Mouse (Mus musculus): ENCODE data around the gene Pde3b. TPM values are rescaled to one million over a fixed set of nuclear protein-coding genes. Genes with fewer than 3 reads are reported as not detected.

The Pde3b gene
- total and polyA plus RNA-seq, 2 experiments from 2014 or later: 1.9 to 7.5 TPM

DNA sequence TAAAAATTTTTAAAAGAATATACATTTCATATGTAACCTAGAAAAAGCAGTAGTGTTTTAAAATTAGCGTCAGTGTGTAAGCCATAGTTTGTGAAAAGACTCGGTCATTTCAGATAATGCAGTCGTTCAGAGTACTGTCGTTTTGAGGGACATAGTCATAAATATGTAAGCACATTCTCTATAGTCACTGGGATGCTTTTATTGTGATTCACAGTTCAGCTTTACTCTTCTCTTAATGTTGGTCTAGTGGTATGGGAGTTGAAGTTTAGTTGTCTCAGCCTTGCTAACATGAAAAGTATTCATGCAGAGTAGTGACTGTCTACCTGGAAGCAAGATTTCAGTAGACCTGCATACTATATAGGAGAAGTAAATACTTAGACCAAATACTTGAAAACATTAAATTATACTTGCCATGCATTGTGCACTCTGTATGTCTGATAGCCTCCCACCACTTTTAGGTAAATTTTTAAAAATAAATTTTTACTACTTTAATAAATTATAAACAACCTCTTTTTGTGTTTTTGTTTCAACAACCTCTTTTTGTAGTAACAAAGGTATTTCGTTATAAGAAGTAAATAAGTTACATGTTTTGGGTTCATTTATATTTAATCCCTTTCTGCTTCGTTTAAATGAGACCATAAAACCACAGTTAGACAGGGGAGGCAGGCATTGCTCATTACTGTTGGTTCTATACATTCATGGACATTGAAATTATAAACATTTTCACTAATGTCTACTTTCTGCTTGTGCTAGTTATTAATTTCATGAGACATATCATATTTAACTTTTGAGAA is 65.3 kb downstream of the Pde3b start:
- H3K27ac ChIP-seq (ENCODE audit: low read depth): no peak overlapping the region
- H3K36me3 ChIP-seq (replicated peaks; ENCODE audit: control insufficient read depth, insufficient read depth, low read length): no peaks in the 10 kb centered on the region
- H3K9me3 ChIP-seq (replicated peaks; ENCODE audit: control insufficient read depth, low read length): no peaks in the 10 kb centered on the region
- ATAC-seq (ENCODE audit: insufficient read depth, low read depth) (no peak), DNase-seq (ENCODE audit: low spot score) (no peak)
- 75% methylated on average over 6 of the region's 6 CpGs for WGBS
- no peak overlapping the region for H3K9ac ChIP-seq (replicated peaks; ENCODE audit: low read depth, low read length)
- H3K27me3 ChIP-seq (ENCODE audit: control insufficient read depth, insufficient read depth, low read length): no peaks in the 10 kb centered on the region
- no peak overlapping the region for H3K4me3 ChIP-seq (ENCODE audit: low read depth, low read length)
- no peak overlapping the region for H3K4me2 ChIP-seq (ENCODE audit: low read depth, low read length)
- TF ChIP-seq CTCF (IDR thresholded peaks at IDR 0.05; ENCODE audit: low read depth): no peak
- no peak for TF ChIP-seq EP300 (IDR thresholded peaks at IDR 0.05; ENCODE audit: low read depth)
- H3K4me1 ChIP-seq (ENCODE audit: control insufficient read depth, insufficient read depth): no peaks in the 10 kb centered on the region

DNA sequence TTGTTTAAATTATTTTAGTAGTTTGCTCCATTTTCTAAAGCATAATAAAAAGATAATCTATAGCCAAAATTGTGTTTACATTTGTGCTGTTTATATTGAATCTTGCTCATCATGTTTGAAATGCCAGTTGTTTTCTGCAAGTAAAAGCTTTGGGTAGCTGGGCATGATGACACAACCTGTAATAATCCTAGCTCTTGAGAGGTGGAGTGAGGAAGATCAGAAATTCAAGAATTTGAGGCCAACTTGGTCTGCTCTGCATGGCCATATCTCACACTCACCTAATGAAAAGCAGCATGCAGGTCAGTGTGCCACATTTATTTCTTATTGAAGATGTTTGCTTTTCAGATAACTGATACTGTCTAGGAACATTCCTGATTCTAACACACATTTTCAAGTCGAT is 65.9 kb downstream of the Pde3b start:
- ATAC-seq (ENCODE audit: insufficient read depth, low read depth) (no peak), DNase-seq (ENCODE audit: low spot score) (no peak)
- 70% methylated on average over 1 of the region's 1 CpGs for WGBS
- no peaks in the 10 kb centered on the region for H3K4me1 ChIP-seq (ENCODE audit: control insufficient read depth, insufficient read depth)
- no peaks in the 10 kb centered on the region for H3K27me3 ChIP-seq (ENCODE audit: control insufficient read depth, insufficient read depth, low read length)
- H3K27ac ChIP-seq (ENCODE audit: low read depth): no peak overlapping the region
- no peaks in the 10 kb centered on the region for H3K36me3 ChIP-seq (replicated peaks; ENCODE audit: control insufficient read depth, insufficient read depth, low read length)
- no peak overlapping the region for H3K4me2 ChIP-seq (ENCODE audit: low read depth, low read length)
- TF ChIP-seq EP300 (IDR thresholded peaks at IDR 0.05; ENCODE audit: low read depth): no peak
- no peak for TF ChIP-seq CTCF (IDR thresholded peaks at IDR 0.05; ENCODE audit: low read depth)
- H3K9me3 ChIP-seq (replicated peaks; ENCODE audit: control insufficient read depth, low read length): no peaks in the 10 kb centered on the region
- H3K4me3 ChIP-seq (ENCODE audit: low read depth, low read length): no peak overlapping the region
- H3K9ac ChIP-seq (replicated peaks; ENCODE audit: low read depth, low read length): no peak overlapping the region

DNA sequence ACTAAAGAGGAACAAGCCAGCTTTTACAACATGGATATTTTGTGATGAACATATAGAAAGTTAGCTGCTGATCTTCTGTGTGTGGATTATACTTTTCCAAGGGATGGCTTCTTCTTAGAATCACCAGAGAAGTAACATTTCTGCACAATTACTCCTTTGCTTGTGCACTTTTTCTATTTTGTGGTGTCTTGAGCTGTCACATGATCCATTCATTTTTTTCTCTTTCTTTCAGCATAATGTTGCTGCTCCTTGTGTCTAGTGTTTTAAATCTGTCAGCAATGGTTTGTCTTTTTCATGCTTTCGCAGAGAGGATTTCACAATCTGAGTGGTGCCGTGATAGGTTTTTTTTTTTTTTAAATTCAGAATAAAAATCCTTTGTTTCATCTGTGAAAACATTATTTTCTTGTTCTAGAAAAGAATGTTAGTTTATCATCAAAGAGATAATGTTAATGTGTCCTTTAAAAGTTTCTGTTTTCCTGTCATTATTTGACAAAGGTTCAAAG is 66.4 kb downstream of the Pde3b start:
- no peaks in the 10 kb centered on the region for H3K9me3 ChIP-seq (replicated peaks; ENCODE audit: control insufficient read depth, low read length)
- H3K4me1 ChIP-seq (ENCODE audit: control insufficient read depth, insufficient read depth): no peaks in the 10 kb centered on the region
- no peaks in the 10 kb centered on the region for H3K36me3 ChIP-seq (replicated peaks; ENCODE audit: control insufficient read depth, insufficient read depth, low read length)
- no peak overlapping the region for H3K27ac ChIP-seq (ENCODE audit: low read depth)
- no peak overlapping the region for H3K4me3 ChIP-seq (ENCODE audit: low read depth, low read length)
- no peak for TF ChIP-seq EP300 (IDR thresholded peaks at IDR 0.05; ENCODE audit: low read depth)
- TF ChIP-seq CTCF (IDR thresholded peaks at IDR 0.05; ENCODE audit: low read depth): no peak
- no peak overlapping the region for H3K9ac ChIP-seq (replicated peaks; ENCODE audit: low read depth, low read length)
- ATAC-seq (ENCODE audit: insufficient read depth, low read depth) (no peak), DNase-seq (ENCODE audit: low spot score) (no peak)
- 78% methylated on average over 2 of the region's 2 CpGs for WGBS
- no peak overlapping the region for H3K4me2 ChIP-seq (ENCODE audit: low read depth, low read length)
- H3K27me3 ChIP-seq (ENCODE audit: control insufficient read depth, insufficient read depth, low read length): no peaks in the 10 kb centered on the region

DNA sequence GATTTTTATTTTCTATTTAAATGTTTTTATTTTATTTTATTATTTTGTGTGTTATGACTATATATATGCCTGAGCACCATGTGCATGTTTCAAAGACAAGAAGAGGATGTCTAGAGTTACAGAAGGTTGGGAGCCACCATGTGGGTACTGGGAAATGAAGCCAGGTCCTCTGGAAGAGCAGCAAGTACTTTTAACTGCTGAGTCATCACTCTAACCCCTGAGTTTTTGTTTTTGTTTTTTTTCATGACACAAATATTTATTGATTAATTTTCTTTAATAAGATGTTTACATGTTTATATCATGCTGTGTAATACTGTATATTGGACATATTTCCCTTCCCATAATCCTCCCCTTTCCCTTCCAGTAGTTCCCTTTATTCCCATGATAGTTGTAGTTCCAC is 77.5 kb downstream of the Pde3b start:
- DNase-seq (ENCODE audit: low spot score): no peak
- Histone ChIP-seq H3K4me2 (ENCODE audit: low read depth, low read length) (no peak overlapping the region), H3K36me3 (replicated peaks; ENCODE audit: control insufficient read depth, insufficient read depth, low read length) (no peaks in the 10 kb centered on the region), H3K4me3 (ENCODE audit: low read depth, low read length) (no peak overlapping the region), H3K9me3 (replicated peaks; ENCODE audit: control insufficient read depth, low read length) (no peaks in the 10 kb centered on the region), H3K27me3 (ENCODE audit: control insufficient read depth, insufficient read depth, low read length) (no peaks in the 10 kb centered on the region), H3K4me1 (ENCODE audit: control insufficient read depth, insufficient read depth) (no peaks in the 10 kb centered on the region), H3K27ac (ENCODE audit: low read depth) (no peak overlapping the region), H3K9ac (replicated peaks; ENCODE audit: low read depth, low read length) (no peak overlapping the region)
- no peak for ATAC-seq (ENCODE audit: insufficient read depth, low read depth)
- TF ChIP-seq CTCF (IDR thresholded peaks at IDR 0.05; ENCODE audit: low read depth) (no peak), EP300 (IDR thresholded peaks at IDR 0.05; ENCODE audit: low read depth) (no peak)

DNA sequence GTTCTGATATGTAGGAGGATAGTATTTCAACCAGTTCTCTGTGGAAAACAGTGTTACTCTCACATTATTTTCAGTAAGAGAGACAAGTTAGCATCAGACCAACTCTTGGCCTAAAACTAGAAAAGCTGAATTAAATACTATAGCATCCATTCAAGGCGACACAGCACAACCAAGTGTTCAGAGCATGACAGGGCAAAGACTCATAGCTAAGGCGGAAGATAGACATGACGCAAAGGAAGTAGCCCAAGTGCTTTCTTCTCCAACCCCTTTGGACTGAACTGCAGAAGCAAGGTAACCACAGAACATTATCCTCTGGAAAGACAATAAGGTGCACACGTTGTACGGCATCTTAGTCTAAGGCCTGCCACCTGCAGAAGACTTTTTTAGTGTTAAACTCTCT is 79.0 kb downstream of the Pde3b start:
- Histone ChIP-seq H3K9ac (replicated peaks; ENCODE audit: low read depth, low read length) (no peak overlapping the region), H3K36me3 (replicated peaks; ENCODE audit: control insufficient read depth, insufficient read depth, low read length) (no peaks in the 10 kb centered on the region), H3K27ac (ENCODE audit: low read depth) (no peak overlapping the region), H3K4me3 (ENCODE audit: low read depth, low read length) (no peak overlapping the region), H3K9me3 (replicated peaks; ENCODE audit: control insufficient read depth, low read length) (no peaks in the 10 kb centered on the region), H3K4me2 (ENCODE audit: low read depth, low read length) (no peak overlapping the region), H3K4me1 (ENCODE audit: control insufficient read depth, insufficient read depth) (no peaks in the 10 kb centered on the region), H3K27me3 (ENCODE audit: control insufficient read depth, insufficient read depth, low read length) (no peaks in the 10 kb centered on the region)
- 82% methylated on average over 5 of the region's 5 CpGs for WGBS
- DNase-seq (ENCODE audit: low spot score) (no peak), ATAC-seq (ENCODE audit: insufficient read depth, low read depth) (no peak)
- peak; percentile 19 for TF ChIP-seq CTCF (IDR thresholded peaks at IDR 0.05; ENCODE audit: low read depth)
- no peak for TF ChIP-seq EP300 (IDR thresholded peaks at IDR 0.05; ENCODE audit: low read depth)

DNA sequence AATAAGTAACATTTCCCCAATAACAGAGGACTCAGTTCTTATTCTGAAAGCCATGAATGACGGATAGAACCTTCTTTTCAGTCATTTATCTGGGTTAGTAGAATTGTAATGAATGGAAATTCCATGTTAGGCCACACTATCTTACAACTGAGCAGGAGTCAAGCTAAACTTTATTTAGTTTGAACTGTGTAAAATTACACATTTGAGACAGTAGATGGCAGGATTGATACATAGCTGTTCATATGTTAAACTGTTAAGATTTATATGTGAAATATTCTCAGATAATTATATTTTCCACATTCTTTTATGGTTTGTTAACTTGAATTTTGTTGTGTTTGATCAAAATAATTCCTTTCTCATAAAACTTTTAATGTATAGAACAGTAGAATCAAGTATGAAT is 84.2 kb downstream of the Pde3b start:
- no peaks in the 10 kb centered on the region for H3K36me3 ChIP-seq (replicated peaks; ENCODE audit: control insufficient read depth, insufficient read depth, low read length)
- no peaks in the 10 kb centered on the region for H3K4me1 ChIP-seq (ENCODE audit: control insufficient read depth, insufficient read depth)
- no peak overlapping the region for H3K4me3 ChIP-seq (ENCODE audit: low read depth, low read length)
- no peak overlapping the region for H3K27ac ChIP-seq (ENCODE audit: low read depth)
- ATAC-seq (ENCODE audit: insufficient read depth, low read depth) (no peak), DNase-seq (ENCODE audit: low spot score) (peak; percentile 9)
- H3K9ac ChIP-seq (replicated peaks; ENCODE audit: low read depth, low read length): no peak overlapping the region
- H3K4me2 ChIP-seq (ENCODE audit: low read depth, low read length): no peak overlapping the region
- H3K9me3 ChIP-seq (replicated peaks; ENCODE audit: control insufficient read depth, low read length): no peaks in the 10 kb centered on the region
- WGBS: 81% methylated on average over 1 of the region's 1 CpGs
- TF ChIP-seq CTCF (IDR thresholded peaks at IDR 0.05; ENCODE audit: low read depth) (peak; percentile 41), EP300 (IDR thresholded peaks at IDR 0.05; ENCODE audit: low read depth) (no peak)
- no peaks in the 10 kb centered on the region for H3K27me3 ChIP-seq (ENCODE audit: control insufficient read depth, insufficient read depth, low read length)
